Mouse (Mus musculus) effector memory CD4-positive, alpha-beta T cell, adult 5 months (primary cell): ENCODE measurements around the gene Rbm34. TPM values are rescaled to one million over a fixed set of nuclear protein-coding genes. Genes with fewer than 3 reads are reported as not detected.

ENCODE experiments used
- polyA plus RNA-seq: library from polyadenylated mRNA; unstranded; fragments of 100-300 nt; shearing (Covaris generic); gene quantifications from one replicate; pipeline ENCODE4 v1.2.1, GENCODE M21; 2017

The Rbm34 gene
- 42.1 TPM for polyA plus RNA-seq

DNA sequence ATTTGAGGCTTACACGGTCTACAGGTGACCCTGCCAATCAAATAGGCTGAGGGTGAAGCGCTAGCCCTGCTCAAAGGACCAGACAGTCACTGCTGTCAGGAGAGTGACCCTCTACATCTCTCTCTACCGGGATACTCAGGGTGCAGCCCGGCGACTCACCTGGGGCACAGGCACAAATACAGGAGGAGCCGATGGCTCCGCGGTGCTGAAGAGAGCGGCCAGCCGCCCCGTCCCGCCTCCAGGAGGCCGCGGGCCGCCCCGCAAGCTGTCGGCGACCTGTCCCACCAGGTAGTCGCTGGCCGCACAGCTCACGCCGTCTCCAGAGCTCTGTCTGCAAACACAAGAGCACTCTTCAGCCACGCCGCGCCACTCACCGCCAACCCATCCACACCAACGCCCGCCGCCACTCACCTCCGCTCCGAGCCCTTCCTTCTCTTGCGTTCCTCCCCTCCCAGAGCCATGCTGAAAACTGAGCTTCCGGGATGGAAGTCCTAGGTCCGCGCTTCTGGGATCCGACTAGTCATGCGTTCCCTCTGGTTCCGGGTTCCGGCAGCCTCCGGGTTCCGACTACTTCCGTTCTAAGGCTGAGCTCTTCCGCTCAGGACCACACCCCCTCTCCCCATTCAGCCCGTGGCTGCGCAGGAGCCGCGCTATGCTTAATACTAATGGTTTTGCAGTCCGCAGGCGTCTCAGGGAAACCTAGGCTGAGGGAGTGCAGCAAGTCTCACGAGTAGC, at the start of gene Rbm34:
Rbm34 (minus strand) TSS at position 493 of the 735 bp plus-strand sequence.

DNA sequence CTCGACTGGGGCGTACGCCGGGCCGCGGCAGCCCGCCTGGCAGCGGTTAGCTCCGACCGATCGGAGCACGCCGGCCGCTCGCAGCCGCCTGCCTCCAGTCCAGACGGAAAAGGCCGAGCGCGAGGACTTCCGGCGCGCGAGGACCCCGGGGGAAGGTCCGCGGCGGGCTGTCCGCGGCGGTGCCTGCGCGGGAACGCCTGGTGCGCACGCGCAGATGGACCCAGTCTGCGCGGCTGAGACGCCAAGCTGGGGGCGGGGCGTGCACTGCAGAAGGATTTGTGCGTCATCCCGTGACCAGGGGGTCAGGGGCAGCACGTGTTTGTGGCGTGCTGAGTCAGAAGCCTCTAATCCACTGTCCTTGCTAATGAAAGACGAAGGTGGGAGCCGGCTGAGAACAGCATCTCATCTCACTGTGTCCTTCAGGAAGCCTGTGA, 25.1 kb downstream of the Rbm34 start, which contains the start of gene Tomm20:
Tomm20 (minus strand) TSS at position 115 of the 434 bp plus-strand sequence.

Other genes with a start within 250 kb of the Rbm34 start
- 147 TPM for gene Tomm20, start 25.2 kb downstream of the Rbm34 start, polyA plus RNA-seq
- gene Pard3, start 92.8 kb upstream of the Rbm34 start, polyA plus RNA-seq = 1.4 TPM